Mouse (Mus musculus): ENCODE measurements at regions not wholly inside any gene's neighbourhood (a gene's known extent, or its start where the extent isn't known, plus 50 kb on each side); places are given as distances from the start of the nearest gene placed in this dataset.

DNA sequence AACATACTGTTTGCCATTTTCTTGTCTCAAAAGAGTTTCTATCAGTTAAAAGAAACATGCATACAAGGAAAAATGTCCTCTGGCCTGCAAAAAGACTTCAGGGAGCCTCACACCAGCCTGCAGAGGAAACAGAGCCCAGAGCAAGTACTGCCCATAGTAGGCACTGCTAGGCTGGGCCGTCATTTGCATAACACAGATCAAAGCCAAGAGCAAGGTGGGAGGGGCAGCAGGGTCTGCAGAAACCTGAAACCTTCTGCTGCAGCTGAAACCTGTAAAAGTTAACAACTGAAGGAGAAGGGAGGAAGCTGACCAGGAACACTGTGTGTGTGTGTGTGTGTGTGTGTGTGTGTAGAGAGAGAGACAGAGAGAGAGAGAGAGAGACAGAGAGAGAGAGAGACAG lies 309.5 kb downstream of the Gm17521 start:
- no peak for TF ChIP-seq ZNF384 (IDR thresholded peaks at IDR 0.05; ENCODE audit: low read depth, low read length)
- no peak for TF ChIP-seq HCFC1 (IDR thresholded peaks at IDR 0.05; ENCODE audit: borderline replicate concordance, insufficient read depth, low read length)
- TF ChIP-seq ZC3H11A (IDR thresholded peaks at IDR 0.05; ENCODE audit: borderline replicate concordance, low read depth, low read length) = no peak
- no peak for TF ChIP-seq CHD2 (IDR thresholded peaks at IDR 0.05; ENCODE audit: low read depth, low read length)
